Mouse (Mus musculus): ENCODE measurements around the gene Icmt.

DNA sequence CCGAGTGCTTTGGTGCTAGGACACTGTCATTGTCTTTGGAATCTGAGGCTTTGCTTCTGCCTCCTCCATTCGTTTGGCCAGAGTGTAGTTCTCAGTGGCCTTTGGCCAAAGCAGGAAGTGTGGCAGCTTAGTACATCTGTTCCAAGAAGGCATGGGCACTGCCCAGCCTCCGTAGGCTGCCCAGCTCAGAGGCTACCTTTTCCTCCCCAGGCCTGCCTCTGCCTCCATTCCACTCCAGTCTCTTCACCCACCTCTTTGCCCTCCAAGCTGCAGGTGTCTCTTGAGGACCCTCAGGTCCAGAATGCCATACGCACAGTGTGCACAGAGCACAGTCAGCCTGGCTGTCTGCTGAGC, 32.9 kb upstream of the Icmt start:
- TF ChIP-seq POLR2A (IDR thresholded peaks at IDR 0.05; ENCODE audit: control insufficient read depth, low read depth, low read length) (no peak), CTCF (IDR thresholded peaks at IDR 0.05; ENCODE audit: control insufficient read depth, insufficient read depth, insufficient replicate concordance, low read depth, low read length) (0 out of 2 replicates have a peak, but pooled peaks have one; percentile 12)
